Mouse (Mus musculus) megakaryocyte, embryonic 14.5 days (primary cell): ENCODE results near the gene Usp47.

Experiments
- FLI1 ChIP-seq: IDR thresholded peaks from 2 replicates; pipeline ENCODE4 v1.6.1; 2012; ENCODE audit warnings: low read length, inconsistent platforms, mixed read lengths
- GATA1 ChIP-seq: IDR thresholded peaks from 3 replicates; pipeline ENCODE4 v1.6.1; 2012; ENCODE audit warnings: mixed read lengths, low read length, inconsistent platforms, borderline replicate concordance

GRCm38 (mm10) chr7:112120861-112121810 lies 97.8 kb downstream of the Usp47 start:
- TF ChIP-seq GATA1, result no peak
- TF ChIP-seq FLI1, result no peak
